Mouse (Mus musculus) liver, adult 2 months (tissue): Measurements from ENCODE around the gene Jade1.

Experiments
- CTCF ChIP-seq: fragments of 200-500 bp; IDR thresholded peaks from 2 replicates; pipeline ENCODE4 v1.5.1; 2011; ENCODE audit warnings: low read depth, low read length, control low read depth
- POLR2A ChIP-seq: fragments of 200-500 bp; IDR thresholded peaks from 2 replicates; pipeline ENCODE4 v1.6.1; 2011; ENCODE audit warnings: low read length, control low read depth; ENCODE audit not compliant: insufficient read depth; ENCODE audit errors: extremely low read depth

- no peak for TF ChIP-seq POLR2A
- no peak for TF ChIP-seq CTCF
Measured at GRCm38 (mm10) chr3:41561787-41562186, 6.3 kb downstream of the Jade1 start.
